Mouse (Mus musculus) heart, adult 10 weeks (tissue): ENCODE results near the gene Fbrsl1. TPM values are rescaled to one million over a fixed set of nuclear protein-coding genes. Genes with fewer than 3 reads are reported as not detected.

Experiments used
- polyA plus RNA-seq: library from polyadenylated mRNA; stranded (reverse); fragments of 350-450 nt; fragmentation: Illumina TruSeq; extraction: RNeasy Lipid Tissue Mini Kit (QIAGEN cat#74804); gene quantifications from one replicate; pipeline ENCODE4 v1.2.3, GENCODE M21; 2014; ENCODE audit warnings: low read depth, low replicate concordance

Fbrsl1 gene
- polyA plus RNA-seq, result 39.7 TPM

GRCm38 (mm10) chr5:110448436-110449134 is at the start of gene Fbrsl1:
Fbrsl1 (minus strand) TSS chr5:110448503.

GRCm38 (mm10) chr5:110344524-110344923 is 103.8 kb downstream of the Fbrsl1 start, which contains the start of gene Lrcol1:
Lrcol1 (plus strand) TSS chr5:110344730.

GRCm38 (mm10) chr5:110342648-110343284 is 105.5 kb downstream of the Fbrsl1 start, which contains the start of gene P2rx2:
P2rx2 (minus strand) TSS chr5:110343212.

Other genes starting within 250 kb of the Fbrsl1 start
- 18.6 TPM for gene Ankle2, start 217.5 kb downstream of the Fbrsl1 start, polyA plus RNA-seq
- gene Pgam5, start 178.6 kb downstream of the Fbrsl1 start, polyA plus RNA-seq, result 37.2 TPM
- gene Pxmp2, start 162.3 kb downstream of the Fbrsl1 start, polyA plus RNA-seq, result 140 TPM
- gene Pole, start 162.2 kb downstream of the Fbrsl1 start, polyA plus RNA-seq, result 2.2 TPM
- not detected for gene P2rx2, start 105.3 kb downstream of the Fbrsl1 start, polyA plus RNA-seq
- gene Lrcol1, start 103.8 kb downstream of the Fbrsl1 start, polyA plus RNA-seq, result not detected
- not detected for gene Galnt9, start 95.9 kb upstream of the Fbrsl1 start, polyA plus RNA-seq
- gene Noc4l, start 204.9 kb upstream of the Fbrsl1 start, polyA plus RNA-seq, result 11.1 TPM
- 15.6 TPM for gene Ddx51, start 204.9 kb upstream of the Fbrsl1 start, polyA plus RNA-seq